In the genomic region with DNA sequence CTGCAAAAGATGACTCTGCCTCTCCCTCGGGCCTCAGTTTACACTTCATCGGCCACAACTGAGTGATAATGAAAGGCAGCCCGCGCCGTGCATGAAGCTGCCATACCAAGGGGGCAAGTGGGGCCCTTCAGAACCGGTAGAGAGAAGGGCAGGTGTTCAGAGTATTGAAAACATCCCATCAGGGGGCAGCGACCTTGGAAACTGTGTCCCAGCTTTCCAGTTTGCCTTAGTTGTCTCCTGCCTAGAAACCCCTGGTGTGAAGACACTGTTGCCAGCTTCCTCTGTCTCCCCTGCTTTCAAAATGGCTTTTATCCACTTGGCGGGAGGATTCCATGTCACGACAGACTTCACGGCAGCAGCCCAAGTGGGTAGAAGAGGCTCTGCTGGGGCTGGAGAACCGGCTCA, we compare ENCODE assay signal across 10 mouse cellular contexts. TPM values are rescaled to one million over a fixed set of nuclear protein-coding genes. Genes with fewer than 3 reads are reported as not detected.
A peak's percentile ranks its signal among the peaks of the same experiment; 100 is the strongest.
DNase-seq lines count a peak whose midpoint lies in the region; ATAC-seq and TF ChIP-seq lines count a peak whose summit lies in the region.
"Had no signal": no experiment of that assay in that cellular context is flagged by ENCODE, and none has a peak within 500 bp of the region (broad histone marks: within the 10 kb centered on the region; RNA-seq: fewer than 3 reads in every experiment).

No protein-coding gene starts in this region.

- TF ChIP-seq CTCF in heart, postnatal 0 days (IDR thresholded peaks at IDR 0.05; ENCODE audit: low read depth), result no peak
- TF ChIP-seq CTCF in brain, embryonic 14.5 days (IDR thresholded peaks at IDR 0.05; ENCODE audit: borderline replicate concordance, extremely low read depth, insufficient read depth, insufficient read length), result no peak

- H3K27me3 ChIP-seq in heart, postnatal 0 days (ENCODE audit: control insufficient read depth, insufficient read depth, low read length), result peaks cover 13% of the 10 kb centered on the region
- 0 out of 2 replicates have a peak, but pooled peaks cover 3% of the 10 kb centered on the region for H3K27me3 ChIP-seq in forebrain, embryonic 15.5 days
- H3K27me3 ChIP-seq in midbrain, embryonic 13.5 days, result peaks cover 11% of the 10 kb centered on the region; the same call in 1 of the 2 replicates

- DNase-seq in heart, postnatal 0 days (ENCODE audit: low spot score), result no peak
- no peak for DNase-seq in heart, postnatal 25 days (ENCODE audit: low spot score)
- peak; percentile 28 for DNase-seq in brain, embryonic 14.5 days (ENCODE audit: low read depth)
- no peak for DNase-seq in c-Kit-positive CD71-positive TER-119-positive erythroid progenitor cells, embryonic 14.5 days (ENCODE audit: low spot score)
- no peak for DNase-seq in frontal cortex, postnatal 14 days (ENCODE audit: low spot score in 2 of 2)
- DNase-seq in gastrocnemius, postnatal 4 days (ENCODE audit: low spot score in 2 of 2), result no peak

- WGBS in heart, postnatal 0 days, result 1% methylated on average over 11 of the region's 11 CpGs
- WGBS in forebrain, embryonic 15.5 days, result 6% methylated on average over 11 of the region's 11 CpGs
- 2% methylated on average over 11 of the region's 11 CpGs for WGBS in midbrain, embryonic 13.5 days

- H3K9ac ChIP-seq in heart, postnatal 0 days (replicated peaks; ENCODE audit: low read depth, low read length), result no peak overlapping the region
- H3K9ac ChIP-seq in forebrain, embryonic 15.5 days (replicated peaks), result no peak overlapping the region
- peak overlapping the region; percentile 36 for H3K9ac ChIP-seq in midbrain, embryonic 13.5 days (replicated peaks)

- no peak for ATAC-seq in heart, postnatal 0 days (ENCODE audit: insufficient read depth, low read depth)
- ATAC-seq in forebrain, embryonic 15.5 days (replicated peaks), result no peak
- no peak for ATAC-seq in midbrain, embryonic 13.5 days

- H3K4me1 ChIP-seq in heart, postnatal 0 days (ENCODE audit: control insufficient read depth, insufficient read depth), result no peaks in the 10 kb centered on the region
- H3K4me1 ChIP-seq in forebrain, embryonic 15.5 days, result peaks cover 6% of the 10 kb centered on the region; the same call in 1 of the 2 replicates
- H3K4me1 ChIP-seq in midbrain, embryonic 13.5 days (replicated peaks), result peaks cover 9% of the 10 kb centered on the region

- peak overlapping the region; percentile 40 for H3K4me2 ChIP-seq in heart, postnatal 0 days (ENCODE audit: low read depth, low read length)
- peak overlapping the region; percentile 25 for H3K4me2 ChIP-seq in forebrain, embryonic 15.5 days (replicated peaks)
- H3K4me2 ChIP-seq in midbrain, embryonic 13.5 days (replicated peaks), result peak overlapping the region; percentile 39

- intact Hi-C loops in heart, postnatal 25 days (cut with DNase I), result no loop called here

- no peaks in the 10 kb centered on the region for H3K9me3 ChIP-seq in heart, postnatal 0 days (replicated peaks; ENCODE audit: control insufficient read depth, low read length)
- H3K9me3 ChIP-seq in forebrain, embryonic 15.5 days, result no peaks in the 10 kb centered on the region
- peaks cover 11% of the 10 kb centered on the region; the same call in 1 of the 2 replicates for H3K9me3 ChIP-seq in midbrain, embryonic 13.5 days

- H3K36me3 ChIP-seq in heart, postnatal 0 days (replicated peaks; ENCODE audit: control insufficient read depth, insufficient read depth, low read length), result no peaks in the 10 kb centered on the region
- H3K36me3 ChIP-seq in forebrain, embryonic 15.5 days, result no peaks in the 10 kb centered on the region
- no peaks in the 10 kb centered on the region for H3K36me3 ChIP-seq in midbrain, embryonic 13.5 days

- TF ChIP-seq POLR2A in brain, embryonic 14.5 days (IDR thresholded peaks at IDR 0.05; ENCODE audit: borderline replicate concordance, extremely low read depth, insufficient read depth, insufficient read length, poor library complexity, severe bottlenecking), result no peak

- H3K27ac ChIP-seq in heart, postnatal 0 days (ENCODE audit: low read depth), result no peak overlapping the region
- no peak overlapping the region for H3K27ac ChIP-seq in forebrain, embryonic 15.5 days (replicated peaks)
- H3K27ac ChIP-seq in midbrain, embryonic 13.5 days, result no peak overlapping the region

- no peak for TF ChIP-seq EP300 in heart, postnatal 0 days (IDR thresholded peaks at IDR 0.05; ENCODE audit: low read depth)

- H3K4me3 ChIP-seq in heart, postnatal 0 days (ENCODE audit: low read depth, low read length), result peak overlapping the region; percentile 10
- H3K4me3 ChIP-seq in forebrain, embryonic 15.5 days, result no peak overlapping the region
- peak overlapping the region; percentile 13; the same call in 1 of the 2 replicates for H3K4me3 ChIP-seq in midbrain, embryonic 13.5 days (replicated peaks)

RNA-seq across cellular contexts. Expression of gene Kcnk1, which starts 31.2 kb away (rescaled TPM):
- 0.12 and 10.5 TPM in 2 replicates for total RNA-seq in heart, postnatal 0 days (2014; rRNA removed; ENCODE audit: low replicate concordance)
- 0.55 and 0.78 TPM in 2 replicates for polyA plus RNA-seq in heart, postnatal 0 days (2015; fragmentation: Nextera tagmentation; extraction: Ambion mirVana)
- total RNA-seq in heart, postnatal 25 days (2021), result under 1 TPM in 1 of 2 experiments, not detected in 1; 0.18 TPM
- polyA plus RNA-seq in brain, embryonic 14.5 days (2012; rRNA removed), result 9.3 and 11.3 TPM in 2 replicates
- 12.0 and 14.4 TPM in 2 replicates for polyA plus RNA-seq in forebrain, embryonic 15.5 days (2015; fragmentation: Nextera tagmentation; extraction: Ambion mirVana)
- 6.8 and 8.2 TPM in 2 replicates for polyA plus RNA-seq in midbrain, embryonic 13.5 days (2015; fragmentation: Nextera tagmentation; extraction: Ambion mirVana)
- total RNA-seq in gastrocnemius, postnatal 4 days (2021), result 1 to 10 TPM; 2.1 to 2.2 TPM
- total RNA-seq: CH12.LX; common myeloid progenitor, adult 5-6 weeks had no signal

RNA-seq across cellular contexts. Expression of gene Map3k21, which starts 53.6 kb away (rescaled TPM):
- 0.34 and 1.2 TPM in 2 replicates for total RNA-seq in heart, postnatal 0 days (2014; rRNA removed; ENCODE audit: low replicate concordance)
- polyA plus RNA-seq in heart, postnatal 0 days (2015; fragmentation: Nextera tagmentation; extraction: Ambion mirVana), result 0.07 and 0.14 TPM in 2 replicates
- under 1 TPM; 0.60 to 0.73 TPM for total RNA-seq in heart, postnatal 25 days (2021)
- 0.49 and 0.82 TPM in 2 replicates for polyA plus RNA-seq in brain, embryonic 14.5 days (2012; rRNA removed)
- 0.20 and 0.50 TPM in 2 replicates for polyA plus RNA-seq in forebrain, embryonic 15.5 days (2015; fragmentation: Nextera tagmentation; extraction: Ambion mirVana)
- 0.13 and 0.16 TPM in 2 replicates for polyA plus RNA-seq in midbrain, embryonic 13.5 days (2015; fragmentation: Nextera tagmentation; extraction: Ambion mirVana)
- total RNA-seq in gastrocnemius, postnatal 4 days (2021), result under 1 TPM; 0.16 to 0.22 TPM
- total RNA-seq: CH12.LX; common myeloid progenitor, adult 5-6 weeks had no signal
